Mouse (Mus musculus): ENCODE results near the gene Epb41. TPM values are rescaled to one million over a fixed set of nuclear protein-coding genes. Genes with fewer than 3 reads are reported as not detected.

The Epb41 gene
- polyA plus RNA-seq, 1 experiment, result 7.1 TPM

DNA sequence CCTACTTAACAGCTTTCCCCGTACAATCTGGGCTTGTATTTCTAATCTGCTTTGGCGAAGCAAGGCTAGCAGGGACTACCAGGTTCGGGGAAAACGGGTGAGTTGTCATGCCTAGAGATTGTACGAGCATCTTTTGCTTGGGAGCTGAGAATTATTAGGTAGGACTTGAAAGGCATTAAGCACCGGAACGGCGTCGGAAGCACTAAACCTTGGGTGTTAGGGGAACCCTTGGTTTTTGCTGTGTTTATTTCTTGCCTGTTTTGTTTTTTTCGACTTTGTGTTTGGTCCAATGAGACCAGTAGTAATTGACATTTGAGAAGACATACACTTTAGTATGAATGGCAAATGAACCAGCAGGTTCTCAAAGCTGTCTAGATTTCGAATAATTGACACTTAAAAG, 200.6 kb downstream of the Epb41 start:
- no peak for TF ChIP-seq FOSL1 (IDR thresholded peaks at IDR 0.05; ENCODE audit: insufficient read depth, low read length, poor library complexity, severe bottlenecking)
- TF ChIP-seq CEBPB (IDR thresholded peaks at IDR 0.05; ENCODE audit: low read depth), result no peak
- no peak for TF ChIP-seq USF1 (IDR thresholded peaks at IDR 0.05; ENCODE audit: low read depth)
- TF ChIP-seq MYOD1 (IDR thresholded peaks at IDR 0.05; ENCODE audit: control insufficient read depth, insufficient read length, low read depth), result no peak
- no peak for TF ChIP-seq MAX (IDR thresholded peaks at IDR 0.05)
- no peak for TF ChIP-seq MYOG (IDR thresholded peaks at IDR 0.05; ENCODE audit: control insufficient read depth, extremely low read depth, insufficient read length)
- TF ChIP-seq CTCF (IDR thresholded peaks at IDR 0.05; ENCODE audit: control insufficient read depth, insufficient read depth, insufficient read length), result no peak
- peak overlapping the region; percentile 91 for H3ac ChIP-seq (ENCODE audit: control insufficient read depth, insufficient read length, low read depth)
- H3K79me2 ChIP-seq (ENCODE audit: control insufficient read depth, insufficient read depth), result peaks cover 74% of the 10 kb centered on the region

DNA sequence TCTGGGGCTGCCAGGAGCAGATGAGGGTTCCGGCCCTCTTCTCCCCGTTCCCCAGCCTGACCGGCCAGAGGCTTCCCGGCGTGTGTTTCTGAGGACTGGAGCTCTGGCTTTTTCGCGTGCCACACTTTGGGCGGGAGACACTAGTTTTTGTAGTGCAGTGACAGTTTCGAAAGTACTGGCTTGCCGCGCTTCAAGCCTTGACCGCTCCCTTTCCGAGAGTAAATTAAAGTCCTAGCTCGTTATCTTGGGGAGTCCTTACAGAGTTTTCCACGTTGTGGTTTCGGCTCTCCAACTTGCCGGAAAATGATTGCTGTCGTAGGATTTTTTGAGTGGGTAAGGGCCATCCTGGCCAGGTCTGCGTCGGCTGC, 201.0 kb downstream of the Epb41 start:
- H3ac ChIP-seq (ENCODE audit: control insufficient read depth, insufficient read length, low read depth), result peak overlapping the region; percentile 91
- H3K79me3 ChIP-seq (ENCODE audit: low read depth), result peaks cover 56% of the 10 kb centered on the region
- H3K4me3 ChIP-seq (ENCODE audit: insufficient read depth, poor library complexity, severe bottlenecking), result peak overlapping the region; percentile 89
- no peaks in the 10 kb centered on the region for H3K36me3 ChIP-seq (ENCODE audit: control insufficient read depth, insufficient read depth)
- TF ChIP-seq MYOD1 (IDR thresholded peaks at IDR 0.05; ENCODE audit: control insufficient read depth, insufficient read length, low read depth) (no peak), MAX (IDR thresholded peaks at IDR 0.05) (no peak), FOSL1 (IDR thresholded peaks at IDR 0.05; ENCODE audit: insufficient read depth, low read length, poor library complexity, severe bottlenecking) (no peak), USF1 (IDR thresholded peaks at IDR 0.05; ENCODE audit: low read depth) (no peak), CTCF (IDR thresholded peaks at IDR 0.05; ENCODE audit: control insufficient read depth, insufficient read depth, insufficient read length) (no peak), CEBPB (IDR thresholded peaks at IDR 0.05; ENCODE audit: low read depth) (no peak), MYOG (IDR thresholded peaks at IDR 0.05; ENCODE audit: control insufficient read depth, extremely low read depth, insufficient read length) (no peak)
- H3K79me2 ChIP-seq (ENCODE audit: control insufficient read depth, insufficient read depth), result peaks cover 70% of the 10 kb centered on the region
- H3K27me3 ChIP-seq (ENCODE audit: control insufficient read depth, insufficient read depth, insufficient read length), result no peaks in the 10 kb centered on the region

More for the DNA sequence above, 200.6 kb downstream of the Epb41 start:
- peak overlapping the region; percentile 89 for H3K4me3 ChIP-seq (ENCODE audit: insufficient read depth, poor library complexity, severe bottlenecking)
- no peaks in the 10 kb centered on the region for H3K27me3 ChIP-seq (ENCODE audit: control insufficient read depth, insufficient read depth, insufficient read length)
- H3K79me3 ChIP-seq (ENCODE audit: low read depth), result peaks cover 60% of the 10 kb centered on the region
- H3K36me3 ChIP-seq (ENCODE audit: control insufficient read depth, insufficient read depth), result no peaks in the 10 kb centered on the region

Small RNA genes lying within 50 kb of the gene (microRNA-seq; reads per million reads assigned to microRNA genes)
- not detected for gene Gm27445 (ENCODE audit: borderline microRNAs expressed)

Other genes with a start within 250 kb of the Epb41 start
- gene Ptpru, start 237.0 kb downstream of the Epb41 start, polyA plus RNA-seq (2012; fragmentation: generic; extraction: Trizol), result 0.07 TPM
- gene Mecr, start 231.9 kb downstream of the Epb41 start, polyA plus RNA-seq (2012; fragmentation: generic; extraction: Trizol), result 49.4 TPM
- gene Srsf4, start 201.7 kb downstream of the Epb41 start, polyA plus RNA-seq (2012; fragmentation: generic; extraction: Trizol), result 55.4 TPM
- 2.3 TPM for gene Tmem200b, start 153.6 kb downstream of the Epb41 start, polyA plus RNA-seq (2012; fragmentation: generic; extraction: Trizol)
- not detected for gene Gm10300, start 624 bp downstream of the Epb41 start, polyA plus RNA-seq (2012; fragmentation: generic; extraction: Trizol)
- gene Oprd1, start 69.2 kb upstream of the Epb41 start, polyA plus RNA-seq (2012; fragmentation: generic; extraction: Trizol), result 0.09 TPM
- gene Ythdf2, start 137.0 kb upstream of the Epb41 start, polyA plus RNA-seq (2012; fragmentation: generic; extraction: Trizol), result 24.5 TPM
- 13.0 TPM for gene Gmeb1, start 186.3 kb upstream of the Epb41 start, polyA plus RNA-seq (2012; fragmentation: generic; extraction: Trizol)
- 29.7 TPM for gene Taf12, start 199.1 kb upstream of the Epb41 start, polyA plus RNA-seq (2012; fragmentation: generic; extraction: Trizol)
- 0.42 TPM for gene Rab42, start 228.1 kb upstream of the Epb41 start, polyA plus RNA-seq (2012; fragmentation: generic; extraction: Trizol)

All from C2C12 (cell line).